Mouse (Mus musculus) CH12F3 (cell line): ENCODE results near the gene Cyb5rl.

Experiments
- in situ Hi-C: fragments of 300-500 bp; cut with MboI; formaldehyde crosslinking; loops from 2 replicates; pipeline ENCODE4 v1.14.3; 2020; ENCODE audit warnings: low sequenced_read_pairs

Gene Cyb5rl

GRCm38 (mm10) chr4:107058781-107059180 lies 8.0 kb upstream of the Cyb5rl start:
- in situ Hi-C loops, result no loop called here

- in situ Hi-C loops, result no loop called here
Observed at GRCm38 (mm10) chr4:107061560-107061959, 5.2 kb upstream of the Cyb5rl start.

- in situ Hi-C loops, result no loop called here
Observed at GRCm38 (mm10) chr4:107063214-107063613, 3.6 kb upstream of the Cyb5rl start.

- in situ Hi-C loops, result no loop called here
Observed at GRCm38 (mm10) chr4:107064394-107065098, 2.2 kb upstream of the Cyb5rl start.

- in situ Hi-C loops, result no loop called here
Observed at GRCm38 (mm10) chr4:107067151-107067840, 508 bp downstream of the Cyb5rl start.

GRCm38 (mm10) chr4:107072343-107072742 lies 5.6 kb downstream of the Cyb5rl start:
- in situ Hi-C loops, result no loop called here

GRCm38 (mm10) chr4:107075456-107075855 lies 8.7 kb downstream of the Cyb5rl start:
- in situ Hi-C loops, result no loop called here

- in situ Hi-C loops, result no loop called here
Observed at GRCm38 (mm10) chr4:107078894-107079293, 12.1 kb downstream of the Cyb5rl start.

- in situ Hi-C loops, result no loop called here
Observed at GRCm38 (mm10) chr4:107079716-107080115, 12.9 kb downstream of the Cyb5rl start.

GRCm38 (mm10) chr4:107082185-107082584 lies 15.4 kb downstream of the Cyb5rl start:
- in situ Hi-C loops, result no loop called here

GRCm38 (mm10) chr4:107083126-107083525 lies 16.3 kb downstream of the Cyb5rl start:
- in situ Hi-C loops, result no loop called here

- in situ Hi-C loops, result no loop called here
Observed at GRCm38 (mm10) chr4:107084343-107084742, 17.6 kb downstream of the Cyb5rl start.

- in situ Hi-C loops, result no loop called here
Observed at GRCm38 (mm10) chr4:107084858-107085257, 18.1 kb downstream of the Cyb5rl start.

- in situ Hi-C loops, result no loop called here
Observed at GRCm38 (mm10) chr4:107091696-107092095, 24.9 kb downstream of the Cyb5rl start.

- in situ Hi-C loops, result no loop called here
Observed at GRCm38 (mm10) chr4:107094484-107095187, 27.8 kb downstream of the Cyb5rl start.

- in situ Hi-C loops, result no loop called here
Observed at GRCm38 (mm10) chr4:107096043-107096442, 29.3 kb downstream of the Cyb5rl start.

GRCm38 (mm10) chr4:107096841-107097373 lies 30.1 kb downstream of the Cyb5rl start, which contains the start of gene Cdcp2:
TSS of gene Cdcp2 (plus strand) at chr4:107096891.
- in situ Hi-C loops, result no loop called here

- in situ Hi-C loops, result no loop called here
Observed at GRCm38 (mm10) chr4:107097871-107098270, 31.1 kb downstream of the Cyb5rl start.

GRCm38 (mm10) chr4:107098375-107098774 lies 31.6 kb downstream of the Cyb5rl start:
- in situ Hi-C loops, result no loop called here

- in situ Hi-C loops, result no loop called here
Observed at GRCm38 (mm10) chr4:107098791-107099525, 32.2 kb downstream of the Cyb5rl start.

GRCm38 (mm10) chr4:107102220-107102619 lies 35.4 kb downstream of the Cyb5rl start:
- in situ Hi-C loops, result no loop called here
